Mouse (Mus musculus) forebrain, postnatal 0 days (tissue): ENCODE results near the gene Srl. TPM values are rescaled to one million over a fixed set of nuclear protein-coding genes. Genes with fewer than 3 reads are reported as not detected.

Source experiments
- ATAC-seq: fragments of 200-750 bp; cut with Nextera tagmentation; 2 replicates; pipeline ENCODE4 v1.8.0; 2017; ENCODE audit warnings: mild to moderate bottlenecking, moderate library complexity
- DNase-seq: peaks from one replicate; pipeline ENCODE4 v3.0.0-alpha.2; 2015
- H3K27ac ChIP-seq: fragments of 300-500 bp; sonication (generic); 2 replicates; pipeline ENCODE4 v1.5.1; 2014; ENCODE audit warnings: low read depth, mild to moderate bottlenecking, antibody characterized with exemption, low read length, moderate library complexity, mixed read lengths
- H3K27me3 ChIP-seq: fragments of 300-500 bp; sonication (generic); 2 replicates; pipeline ENCODE4 v1.6.1; 2014; ENCODE audit warnings: mild to moderate bottlenecking, low read length, mixed read lengths; ENCODE audit not compliant: insufficient read depth
- H3K36me3 ChIP-seq: fragments of 300-500 bp; sonication (generic); 2 replicates; pipeline ENCODE4 v1.6.1; 2014; ENCODE audit warnings: mild to moderate bottlenecking, moderate library complexity; ENCODE audit not compliant: insufficient read depth
- H3K4me1 ChIP-seq: fragments of 300-500 bp; sonication (generic); 2 replicates; pipeline ENCODE4 v1.6.1; 2014; ENCODE audit warnings: antibody characterized with exemption; ENCODE audit not compliant: insufficient read depth
- H3K4me2 ChIP-seq: fragments of 300-500 bp; sonication (generic); 2 replicates; pipeline ENCODE4 v1.6.1; 2014; ENCODE audit warnings: low read depth, mild to moderate bottlenecking, moderate library complexity
- H3K4me3 ChIP-seq: fragments of 300-500 bp; sonication (generic); 2 replicates; pipeline ENCODE4 v1.5.1; 2014; ENCODE audit warnings: low read depth, low read length, mixed read lengths
- H3K9ac ChIP-seq: fragments of 300-500 bp; sonication (generic); 2 replicates; pipeline ENCODE4 v1.6.1; 2014; ENCODE audit warnings: mild to moderate bottlenecking
- H3K9me3 ChIP-seq: fragments of 300-500 bp; sonication (generic); 2 replicates; pipeline ENCODE4 v1.6.1; 2016; ENCODE audit warnings: low read length
- CTCF ChIP-seq: sonication (generic); IDR thresholded peaks from 2 replicates; pipeline ENCODE4 v1.5.1; 2016; ENCODE audit warnings: antibody characterized with exemption, control low read depth, low read depth
- WGBS: fragments of 180-500 bp; shearing (Covaris S2); extraction: QIAGEN DNeasy Blood & Tissue Kit; methylation state at CpG from one replicate; pipeline ENCODE4 v1.1.7; 2014; 5-methylcytosine and 5-hydroxymethylcytosine counted together
- polyA plus RNA-seq: library from polyadenylated mRNA; unstranded; fragments of >200 nt; fragmentation: Nextera tagmentation; extraction: Ambion mirVana; gene quantifications from 2 replicates; pipeline ENCODE4 v1.2.1, GENCODE M21; 2015
- total RNA-seq: library from RNA; depleted of rRNA; stranded (reverse); fragments of >200 nt; gene quantifications from 2 replicates; pipeline ENCODE4 v1.2.3, GENCODE M21; 2014

Srl gene
- total and polyA plus RNA-seq, 2 experiments from 2014 or later = 23.4 to 55.0 TPM

- Histone ChIP-seq H3K4me3 (no peak overlapping the region), H3K36me3 (no peaks in the 10 kb centered on the region), H3K9ac (no peak overlapping the region), H3K27ac (no peak overlapping the region), H3K9me3 (no peaks in the 10 kb centered on the region), H3K4me1 (peaks cover 6% of the 10 kb centered on the region), H3K4me2 (no peak overlapping the region), H3K27me3 (no peaks in the 10 kb centered on the region)
- 72% methylated on average over 5 of the region's 5 CpGs for WGBS
- ATAC-seq (no peak), DNase-seq (no peak)
- no peak for TF ChIP-seq CTCF
Observed at GRCm38 (mm10) chr16:4473231-4473630, 68.4 kb downstream of the Srl start.

GRCm38 (mm10) chr16:4472687-4473086, 68.9 kb downstream of the Srl start:
- ATAC-seq = no peak
- no peaks in the 10 kb centered on the region for H3K9me3 ChIP-seq
- no peak overlapping the region for H3K9ac ChIP-seq
- no peak for DNase-seq
- H3K4me3 ChIP-seq = no peak overlapping the region
- WGBS = 57% methylated on average over 3 of the region's 3 CpGs
- no peaks in the 10 kb centered on the region for H3K36me3 ChIP-seq
- no peak overlapping the region for H3K27ac ChIP-seq
- H3K27me3 ChIP-seq = no peaks in the 10 kb centered on the region
- peaks cover 6% of the 10 kb centered on the region for H3K4me1 ChIP-seq
- TF ChIP-seq CTCF = no peak
- H3K4me2 ChIP-seq = no peak overlapping the region

- 72% methylated on average over 10 of the region's 10 CpGs for WGBS
- ATAC-seq (no peak), DNase-seq (no peak)
- Histone ChIP-seq H3K27ac (no peak overlapping the region), H3K9me3 (no peaks in the 10 kb centered on the region), H3K4me3 (no peak overlapping the region), H3K4me2 (no peak overlapping the region), H3K4me1 (peaks cover 5% of the 10 kb centered on the region), H3K27me3 (no peaks in the 10 kb centered on the region), H3K9ac (no peak overlapping the region), H3K36me3 (no peaks in the 10 kb centered on the region)
- TF ChIP-seq CTCF = peak; percentile 20; the same call in 1 of the 2 replicates
Observed at GRCm38 (mm10) chr16:4469599-4470352, 71.8 kb downstream of the Srl start.

GRCm38 (mm10) chr16:4464529-4465089, 77.0 kb downstream of the Srl start:
- TF ChIP-seq CTCF = no peak
- Histone ChIP-seq H3K4me1 (no peaks in the 10 kb centered on the region), H3K36me3 (no peaks in the 10 kb centered on the region), H3K9ac (no peak overlapping the region), H3K27me3 (no peaks in the 10 kb centered on the region), H3K4me2 (no peak overlapping the region), H3K9me3 (no peaks in the 10 kb centered on the region), H3K4me3 (no peak overlapping the region), H3K27ac (no peak overlapping the region)
- 76% methylated on average over 9 of the region's 9 CpGs for WGBS
- no peak for DNase-seq
- no peak for ATAC-seq

GRCm38 (mm10) chr16:4457927-4458326, 83.7 kb downstream of the Srl start:
- Histone ChIP-seq H3K27ac (no peak overlapping the region), H3K4me2 (no peak overlapping the region), H3K36me3 (no peaks in the 10 kb centered on the region), H3K9ac (no peak overlapping the region), H3K4me1 (no peaks in the 10 kb centered on the region), H3K9me3 (no peaks in the 10 kb centered on the region), H3K4me3 (no peak overlapping the region), H3K27me3 (no peaks in the 10 kb centered on the region)
- DNase-seq (no peak), ATAC-seq (no peak)
- WGBS = 85% methylated on average over 3 of the region's 3 CpGs
- no peak for TF ChIP-seq CTCF

- no peaks in the 10 kb centered on the region for H3K4me1 ChIP-seq
- H3K27ac ChIP-seq = no peak overlapping the region
- no peak overlapping the region for H3K4me2 ChIP-seq
- no peak overlapping the region for H3K4me3 ChIP-seq
- H3K27me3 ChIP-seq = no peaks in the 10 kb centered on the region
- H3K36me3 ChIP-seq = no peaks in the 10 kb centered on the region
- 81% methylated on average over 5 of the region's 5 CpGs for WGBS
- no peak for TF ChIP-seq CTCF
- DNase-seq = no peak
- ATAC-seq = no peak
- H3K9me3 ChIP-seq = no peaks in the 10 kb centered on the region
- H3K9ac ChIP-seq = no peak overlapping the region
Observed at GRCm38 (mm10) chr16:4456391-4456790, 85.2 kb downstream of the Srl start.

GRCm38 (mm10) chr16:4455693-4456092, 85.9 kb downstream of the Srl start:
- no peak for DNase-seq
- Histone ChIP-seq H3K9ac (no peak overlapping the region), H3K27ac (no peak overlapping the region), H3K27me3 (no peaks in the 10 kb centered on the region), H3K4me1 (no peaks in the 10 kb centered on the region), H3K4me2 (no peak overlapping the region), H3K36me3 (no peaks in the 10 kb centered on the region), H3K9me3 (no peaks in the 10 kb centered on the region), H3K4me3 (no peak overlapping the region)
- 85% methylated on average over 4 of the region's 4 CpGs for WGBS
- TF ChIP-seq CTCF = no peak
- ATAC-seq = no peak
